Mouse (Mus musculus) hindbrain, postnatal 0 days (tissue): Measurements from ENCODE around the gene Cog8. TPM values are rescaled to one million over a fixed set of nuclear protein-coding genes. Genes with fewer than 3 reads are reported as not detected.

Source experiments
- ATAC-seq: fragments of 200-750 bp; cut with Nextera tagmentation; 2 replicates; pipeline ENCODE4 v1.8.0; 2017; ENCODE audit warnings: mild to moderate bottlenecking, moderate TSS enrichment, moderate library complexity
- DNase-seq: peaks from one replicate; pipeline ENCODE4 v3.0.0-alpha.2; 2015; ENCODE audit warnings: low spot score
- H3K27ac ChIP-seq: fragments of 300-500 bp; sonication (generic); 2 replicates; pipeline ENCODE4 v1.5.1; 2014; ENCODE audit warnings: mild to moderate bottlenecking
- H3K27me3 ChIP-seq: fragments of 300-500 bp; sonication (generic); 2 replicates; pipeline ENCODE4 v1.6.1; 2014; ENCODE audit warnings: low read length, mixed read lengths; ENCODE audit not compliant: insufficient read depth
- H3K36me3 ChIP-seq: fragments of 300-500 bp; sonication (generic); 2 replicates; pipeline ENCODE4 v1.6.1; 2014; ENCODE audit warnings: low read length, mixed read lengths; ENCODE audit not compliant: insufficient read depth
- H3K4me1 ChIP-seq: fragments of 300-500 bp; sonication (generic); 2 replicates; pipeline ENCODE4 v1.6.1; 2014; ENCODE audit warnings: antibody characterized with exemption, low read length, mixed read lengths; ENCODE audit not compliant: insufficient read depth
- H3K4me2 ChIP-seq: fragments of 300-500 bp; sonication (generic); 2 replicates; pipeline ENCODE4 v1.6.1; 2014; ENCODE audit warnings: low read depth, mild to moderate bottlenecking, low read length, moderate library complexity, mixed read lengths
- H3K4me3 ChIP-seq: fragments of 300-500 bp; sonication (generic); 2 replicates; pipeline ENCODE4 v1.5.1; 2014; ENCODE audit warnings: low read length
- H3K9ac ChIP-seq: fragments of 300-500 bp; sonication (generic); replicated peaks from 2 replicates; pipeline ENCODE4 v1.6.1; 2014; ENCODE audit warnings: mild to moderate bottlenecking, low read length, moderate library complexity, mixed read lengths
- H3K9me3 ChIP-seq: fragments of 300-500 bp; sonication (generic); 2 replicates; pipeline ENCODE4 v1.6.1; 2016; ENCODE audit warnings: low read length, mixed read lengths
- CTCF ChIP-seq: IDR thresholded peaks from 2 replicates; pipeline ENCODE4 v1.5.1; 2016; ENCODE audit warnings: antibody characterized with exemption, control low read depth, low read depth
- WGBS: fragments of 180-500 bp; shearing (Covaris S2); extraction: QIAGEN DNeasy Blood & Tissue Kit; methylation state at CpG from one replicate; pipeline ENCODE4 v1.1.7; 2014; 5-methylcytosine and 5-hydroxymethylcytosine counted together
- polyA plus RNA-seq: library from polyadenylated mRNA; unstranded; fragments of >200 nt; fragmentation: Nextera tagmentation; extraction: Ambion mirVana; gene quantifications from 2 replicates; pipeline ENCODE4 v1.2.1, GENCODE M21; 2015
- total RNA-seq: library from RNA; depleted of rRNA; stranded (reverse); fragments of >200 nt; gene quantifications from 2 replicates; pipeline ENCODE4 v1.2.3, GENCODE M21; 2014; rRNA removed

Cog8 gene
- total RNA-seq: 47.9 and 48.8 TPM in 2 replicates
- polyA plus RNA-seq: 33.0 and 33.2 TPM in 2 replicates

DNA sequence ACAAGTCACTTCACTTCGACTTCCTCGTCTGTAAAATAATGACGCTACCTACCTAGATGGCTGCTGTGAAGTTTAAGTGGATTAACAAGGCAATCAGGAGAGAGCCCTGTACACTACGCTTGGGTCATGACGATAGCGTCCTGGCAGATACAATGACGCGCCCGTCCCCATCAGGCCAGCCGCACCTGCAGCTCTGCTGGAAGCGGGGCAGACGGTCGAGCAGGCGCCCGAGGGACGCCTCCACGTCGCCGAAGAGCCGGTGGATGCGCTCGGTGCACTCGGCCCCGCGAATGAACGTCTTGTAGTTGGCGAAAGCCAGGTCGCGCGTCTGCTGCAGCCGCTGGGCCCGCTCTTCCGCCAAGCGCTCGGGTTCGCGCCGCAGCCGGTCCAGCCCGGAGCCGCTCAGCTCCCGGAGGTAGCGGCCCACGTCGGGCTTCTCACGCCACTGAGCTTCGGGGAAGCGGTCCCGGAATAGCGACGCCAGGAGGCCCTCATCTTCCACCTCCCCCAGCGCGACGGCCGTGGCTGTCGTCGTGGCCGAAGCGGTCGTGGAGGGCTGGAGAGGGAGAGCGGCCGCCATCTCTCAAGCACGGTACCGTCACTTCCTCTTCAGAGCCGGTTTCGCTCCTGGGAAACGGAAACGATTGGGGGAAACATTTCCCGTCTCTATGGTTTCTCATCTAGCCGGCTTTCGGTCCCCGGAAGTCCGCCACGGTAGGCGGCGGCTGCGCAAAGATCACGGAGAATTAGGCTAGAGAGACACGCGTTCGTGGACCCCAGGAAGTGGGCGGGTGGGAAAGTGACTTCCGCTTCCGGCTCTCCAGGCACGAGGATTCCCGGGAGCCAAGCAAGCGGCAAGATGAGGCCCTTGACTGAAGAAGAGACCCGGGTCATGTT is at the start of gene Cog8, which contains the start of gene Nip7:
Gene Cog8, minus strand, starts transcription at position 614 of the 897 bp plus-strand sequence.
Gene Nip7, plus strand, starts transcription at position 802 of the 897 bp plus-strand sequence.
- peaks cover 28% of the 10 kb centered on the region for H3K36me3 ChIP-seq
- peak within 1 kb of the TSS; percentile 94 for H3K4me2 ChIP-seq
- peak within 1 kb of the TSS; percentile 89 for H3K27ac ChIP-seq
- no peak for TF ChIP-seq CTCF
- 2% methylated on average over 88 of the region's 88 CpGs for WGBS
- H3K9ac ChIP-seq: peak within 1 kb of the TSS; percentile 87
- ATAC-seq (peak; percentile 97), DNase-seq (peak; percentile 98)
- H3K27me3 ChIP-seq: no peaks in the 10 kb centered on the region
- peaks cover 7% of the 10 kb centered on the region; the same call in 1 of the 2 replicates for H3K4me1 ChIP-seq
- H3K4me3 ChIP-seq: peak within 1 kb of the TSS; percentile 89
- no peaks in the 10 kb centered on the region for H3K9me3 ChIP-seq

DNA sequence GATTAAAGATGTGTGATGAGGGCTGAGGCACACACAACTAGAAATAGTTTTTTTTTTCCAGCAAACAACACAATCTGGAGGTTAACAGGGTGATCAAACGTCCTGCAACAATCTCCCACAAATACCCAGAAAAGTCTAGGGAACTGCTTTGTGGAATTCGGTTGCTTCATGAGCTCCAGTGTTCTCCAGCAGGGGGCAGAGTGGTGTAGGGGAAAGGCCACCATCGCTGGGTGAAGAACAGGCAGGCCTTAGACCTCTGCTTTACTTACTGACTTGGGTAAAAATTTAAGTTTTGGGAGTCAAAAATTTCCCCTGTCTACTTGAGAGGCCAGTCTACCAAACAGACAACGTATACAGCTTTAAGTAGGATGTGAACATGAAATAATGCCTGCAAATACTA is 48.1 kb upstream of the Cog8 start:
- H3K36me3 ChIP-seq: no peaks in the 10 kb centered on the region
- no peaks in the 10 kb centered on the region for H3K4me1 ChIP-seq
- no peak for ATAC-seq
- WGBS: 8% methylated on average over 4 of the region's 4 CpGs
- no peaks in the 10 kb centered on the region for H3K9me3 ChIP-seq
- peak; percentile 82 for DNase-seq
- H3K27ac ChIP-seq: no peak overlapping the region
- no peak overlapping the region for H3K4me2 ChIP-seq
- no peak overlapping the region for H3K4me3 ChIP-seq
- H3K27me3 ChIP-seq: no peaks in the 10 kb centered on the region
- TF ChIP-seq CTCF: peak; percentile 89
- no peak overlapping the region for H3K9ac ChIP-seq

DNA sequence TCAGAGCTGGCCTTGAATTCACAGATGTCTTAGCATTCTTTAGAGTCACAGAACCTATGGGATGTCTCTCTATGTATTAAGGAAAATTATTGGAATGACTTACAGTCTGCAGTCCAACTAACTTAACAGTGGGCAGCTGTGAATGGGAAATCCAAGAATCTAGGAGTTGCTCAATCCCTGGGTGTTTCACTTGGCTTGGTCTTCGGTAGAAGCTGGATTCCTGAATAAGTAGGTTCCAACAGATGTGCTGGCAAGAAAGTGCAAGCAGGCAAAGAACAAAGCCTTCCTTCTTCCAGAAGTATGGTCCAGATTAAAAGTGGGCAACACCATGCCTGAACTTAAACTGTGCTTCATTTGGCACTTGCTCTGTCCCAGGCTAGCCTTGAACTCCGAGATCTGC is 44.1 kb upstream of the Cog8 start:
- H3K27ac ChIP-seq: no peak overlapping the region
- no peaks in the 10 kb centered on the region for H3K4me1 ChIP-seq
- 79% methylated on average over 2 of the region's 2 CpGs for WGBS
- no peaks in the 10 kb centered on the region for H3K27me3 ChIP-seq
- H3K4me3 ChIP-seq: no peak overlapping the region
- DNase-seq (no peak), ATAC-seq (no peak)
- H3K36me3 ChIP-seq: no peaks in the 10 kb centered on the region
- H3K9ac ChIP-seq: no peak overlapping the region
- no peaks in the 10 kb centered on the region for H3K9me3 ChIP-seq
- no peak overlapping the region for H3K4me2 ChIP-seq
- no peak for TF ChIP-seq CTCF

DNA sequence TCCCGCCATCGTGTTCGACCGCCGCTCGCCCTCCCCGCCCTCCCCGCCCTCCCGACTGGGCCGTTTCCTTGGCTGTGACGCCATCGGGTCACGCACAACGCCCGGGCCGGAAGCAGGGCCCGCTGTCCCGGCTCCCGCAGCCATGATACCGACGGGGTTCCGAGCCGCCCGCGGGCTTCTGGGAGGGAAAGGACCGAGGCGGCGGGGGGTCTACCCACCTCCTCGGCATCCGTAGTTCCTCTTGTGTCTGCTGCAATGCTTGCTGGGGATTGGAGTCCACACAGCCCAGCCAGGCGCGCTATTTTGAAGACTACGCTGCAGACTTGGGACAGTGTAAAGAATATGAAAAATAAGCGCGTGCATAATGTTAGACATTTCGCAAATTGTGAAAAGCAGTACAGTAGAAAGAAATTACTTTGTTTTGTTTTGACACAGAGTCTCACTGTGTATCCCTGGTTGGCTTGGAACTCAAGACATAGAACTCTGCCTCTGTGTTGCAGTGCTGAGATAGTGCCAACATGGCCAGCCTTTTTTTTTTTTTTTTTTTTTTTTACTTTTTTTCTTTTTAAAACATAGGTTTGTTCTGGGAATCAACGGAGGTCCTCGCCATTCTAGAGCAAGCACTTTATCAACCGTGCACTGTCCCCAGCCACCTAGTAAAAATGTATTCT is 40.0 kb upstream of the Cog8 start, which contains the start of gene Terf2:
Gene Terf2, minus strand, starts transcription at position 182 of the 671 bp plus-strand sequence.
- peak; percentile 97 for DNase-seq
- H3K27ac ChIP-seq: peak within 1 kb of the TSS; percentile 93
- peak within 1 kb of the TSS; percentile 66 for H3K4me2 ChIP-seq
- H3K4me3 ChIP-seq: peak within 1 kb of the TSS; percentile 77
- H3K4me1 ChIP-seq: peaks cover 3% of the 10 kb centered on the region; the same call in 1 of the 2 replicates
- no peaks in the 10 kb centered on the region for H3K27me3 ChIP-seq
- peak; percentile 97 for ATAC-seq
- H3K9ac ChIP-seq: peak within 1 kb of the TSS; percentile 75
- H3K9me3 ChIP-seq: no peaks in the 10 kb centered on the region
- WGBS: 3% methylated on average over 39 of the region's 39 CpGs
- no peaks in the 10 kb centered on the region; the same call in 1 of the 2 replicates for H3K36me3 ChIP-seq
- no peak for TF ChIP-seq CTCF

DNA sequence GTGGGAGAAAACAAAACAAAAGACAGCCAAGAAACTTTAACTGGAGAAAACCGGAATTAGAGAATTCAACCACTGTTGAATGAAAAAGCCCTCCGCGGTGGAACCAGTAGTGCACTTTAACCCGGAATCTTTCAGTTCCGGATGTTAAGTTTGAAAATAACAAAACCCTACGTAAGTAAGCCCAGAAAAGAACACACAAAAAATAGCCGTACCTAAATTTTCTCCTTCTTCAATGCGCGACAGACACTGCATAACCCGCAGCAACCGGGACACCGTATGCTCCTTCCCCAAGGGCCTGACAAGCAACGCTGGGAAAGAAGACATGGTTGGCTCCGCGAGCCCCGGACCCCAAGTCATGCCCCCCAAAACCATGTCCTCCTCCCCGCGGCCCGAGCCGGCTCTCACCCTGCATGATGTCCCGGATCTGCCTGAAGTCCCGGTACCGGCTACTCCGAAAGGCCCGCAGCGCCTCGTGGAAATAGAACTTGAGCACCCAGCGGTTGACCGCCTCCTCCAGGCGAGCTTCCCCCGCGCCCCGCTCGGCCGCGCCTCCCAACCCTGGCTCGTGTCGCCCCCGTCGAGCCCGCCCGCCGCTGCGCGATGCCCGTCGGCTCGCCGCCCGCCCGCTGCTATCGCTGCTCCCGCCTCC is 39.4 kb upstream of the Cog8 start:
- peak overlapping the region; percentile 93 for H3K27ac ChIP-seq
- ATAC-seq (no peak; the same call in 1 of the 2 replicates), DNase-seq (peak; percentile 52)
- H3K9me3 ChIP-seq: no peaks in the 10 kb centered on the region
- H3K4me2 ChIP-seq: peak overlapping the region; percentile 66
- no peak for TF ChIP-seq CTCF
- H3K4me1 ChIP-seq: peaks cover 3% of the 10 kb centered on the region; the same call in 1 of the 2 replicates
- H3K9ac ChIP-seq: peak overlapping the region; percentile 75
- H3K4me3 ChIP-seq: peak overlapping the region; percentile 77
- H3K36me3 ChIP-seq: no peaks in the 10 kb centered on the region; the same call in 1 of the 2 replicates
- WGBS: 1% methylated on average over 50 of the region's 53 CpGs
- no peaks in the 10 kb centered on the region for H3K27me3 ChIP-seq

DNA sequence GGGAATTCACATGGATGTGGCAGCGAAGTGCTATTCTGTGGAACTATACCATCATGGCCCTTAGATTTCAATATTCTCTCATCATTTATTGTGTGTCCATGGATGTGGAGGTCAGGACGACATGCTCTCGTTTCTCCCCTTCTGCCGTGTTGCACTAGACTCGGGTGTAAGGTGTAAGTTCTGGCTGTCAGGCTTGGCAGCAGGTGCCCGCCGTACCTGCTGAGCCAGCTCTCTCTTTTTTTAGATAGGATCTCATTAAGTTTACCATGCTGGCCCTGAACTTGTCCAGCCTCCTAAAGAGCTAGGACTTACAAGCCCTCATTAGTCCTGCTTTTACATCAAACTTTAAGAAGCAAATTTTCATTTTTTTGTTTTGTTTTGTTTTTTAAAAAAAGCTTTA is 34.0 kb upstream of the Cog8 start:
- ATAC-seq (no peak), DNase-seq (no peak)
- Histone ChIP-seq H3K27ac (no peak overlapping the region), H3K4me3 (no peak overlapping the region), H3K36me3 (peaks cover 9% of the 10 kb centered on the region; the same call in 1 of the 2 replicates), H3K4me1 (peaks cover 3% of the 10 kb centered on the region; the same call in 1 of the 2 replicates), H3K9ac (no peak overlapping the region), H3K27me3 (no peaks in the 10 kb centered on the region), H3K4me2 (no peak overlapping the region), H3K9me3 (no peaks in the 10 kb centered on the region)
- no peak for TF ChIP-seq CTCF
- WGBS: 96% methylated on average over 7 of the region's 7 CpGs
